Mouse (Mus musculus) liver, embryonic 15.5 days (tissue): ENCODE measurements around the gene Il11ra2. TPM values are rescaled to one million over a fixed set of nuclear protein-coding genes. Genes with fewer than 3 reads are reported as not detected.

Experiments used
- polyA plus RNA-seq: library from polyadenylated mRNA; unstranded; fragments of >200 nt; fragmentation: Nextera tagmentation; extraction: Ambion mirVana; gene quantifications from 2 replicates; pipeline ENCODE4 v1.2.1, GENCODE M21; 2015

The Il11ra2 gene
- polyA plus RNA-seq, 1 experiment from 2014 or later = not detected

Other genes starting within 250 kb of the Il11ra2 start
- gene Gm21586, start 222.5 kb downstream of the Il11ra2 start, polyA plus RNA-seq = not detected in 2 replicates
- 0.03 TPM in 1 of 2 replicates, not detected in the other for gene Gm2163, start 195.1 kb downstream of the Il11ra2 start, polyA plus RNA-seq
- gene Fam205a2, start 133.7 kb downstream of the Il11ra2 start, polyA plus RNA-seq = not detected in 2 replicates
- gene Gm10591, start 49.7 kb downstream of the Il11ra2 start, polyA plus RNA-seq = not detected in 2 replicates
- gene Gm2564, start 32.2 kb downstream of the Il11ra2 start, polyA plus RNA-seq = not detected in 2 replicates
- not detected in 2 replicates for gene Ccl27b, start 6.6 kb downstream of the Il11ra2 start, polyA plus RNA-seq
- gene 4930578G10Rik, start 73.7 kb upstream of the Il11ra2 start, polyA plus RNA-seq = not detected in 2 replicates
- not detected in 2 replicates for gene Ccl19, start 94.7 kb upstream of the Il11ra2 start, polyA plus RNA-seq
- 0.41 and 1.0 TPM in 2 replicates for gene Ccl21a, start 112.1 kb upstream of the Il11ra2 start, polyA plus RNA-seq
- gene Fam205a1, start 192.0 kb upstream of the Il11ra2 start, polyA plus RNA-seq = 0.15 TPM in 2 replicates
- not detected in 2 replicates for gene Gm12394, start 194.9 kb upstream of the Il11ra2 start, polyA plus RNA-seq
- gene Fam205c, start 212.3 kb upstream of the Il11ra2 start, polyA plus RNA-seq = 0.35 and 0.61 TPM in 2 replicates